Mouse (Mus musculus) forebrain, embryonic 14.5 days (tissue): ENCODE data around the gene Hist2h3b. TPM values are rescaled to one million over a fixed set of nuclear protein-coding genes. Genes with fewer than 3 reads are reported as not detected.
"Not testable (repeated sequence)": the region's sequence is repeated elsewhere in the genome, so short reads cannot be mapped to it uniquely, and the experiment has no call there.

ENCODE experiments used
- ATAC-seq: fragments of 200-750 bp; cut with Nextera tagmentation; 2 replicates; pipeline ENCODE4 v1.8.0; 2017; ENCODE audit warnings: mild to moderate bottlenecking, moderate library complexity
- DNase-seq: peaks from one replicate; pipeline ENCODE4 v3.0.0-alpha.2; 2015; ENCODE audit warnings: low spot score
- H3K27ac ChIP-seq: fragments of 300-500 bp; sonication (generic); 2 replicates; pipeline ENCODE4 v1.5.1; 2014; ENCODE audit warnings: low read depth, mild to moderate bottlenecking, control low read depth, low read length, moderate library complexity
- H3K27me3 ChIP-seq: fragments of 300-500 bp; sonication (generic); replicated peaks from 2 replicates; pipeline ENCODE4 v1.6.1; 2014; ENCODE audit warnings: low read length, control low read depth, mixed read lengths; ENCODE audit not compliant: control insufficient read depth, insufficient read depth
- H3K36me3 ChIP-seq: fragments of 300-500 bp; sonication (generic); 2 replicates; pipeline ENCODE4 v1.6.1; 2014; ENCODE audit warnings: low read length, control low read depth; ENCODE audit not compliant: control insufficient read depth, insufficient read depth
- H3K4me1 ChIP-seq: fragments of 300-500 bp; sonication (generic); 2 replicates; pipeline ENCODE4 v1.6.1; 2014; ENCODE audit warnings: antibody characterized with exemption, low read length, control low read depth; ENCODE audit not compliant: control insufficient read depth, insufficient read depth
- H3K4me2 ChIP-seq: fragments of 300-500 bp; sonication (generic); 2 replicates; pipeline ENCODE4 v1.6.1; 2014; ENCODE audit warnings: mild to moderate bottlenecking, control low read depth, low read length
- H3K4me3 ChIP-seq: fragments of 300-500 bp; sonication (generic); 2 replicates; pipeline ENCODE4 v1.5.1; 2014; ENCODE audit warnings: low read depth, low read length, control low read depth
- H3K9ac ChIP-seq: fragments of 300-500 bp; sonication (generic); 2 replicates; pipeline ENCODE4 v1.6.1; 2014; ENCODE audit warnings: mild to moderate bottlenecking, low read length, control low read depth, moderate library complexity
- H3K9me3 ChIP-seq: fragments of 300-500 bp; sonication (generic); replicated peaks from 2 replicates; pipeline ENCODE4 v1.6.1; 2016; ENCODE audit warnings: low read length, control low read depth, mixed read lengths; ENCODE audit not compliant: control insufficient read depth
- WGBS: fragments of 180-500 bp; shearing (Covaris S2); extraction: QIAGEN DNeasy Blood & Tissue Kit; methylation state at CpG from one replicate; pipeline ENCODE4 v1.1.7; 2014; 5-methylcytosine and 5-hydroxymethylcytosine counted together
- polyA plus RNA-seq: library from polyadenylated mRNA; unstranded; fragments of >200 nt; fragmentation: Nextera tagmentation; extraction: Ambion mirVana; gene quantifications from 2 replicates; pipeline ENCODE4 v1.2.1, GENCODE M21; 2014

Gene Hist2h3b
- polyA plus RNA-seq, 1 experiment from 2014 or later, result 52.1 TPM

GRCm38 (mm10) chr3:96237335-96237903 is 31.0 kb upstream of the Hist2h3b start:
- no peak for ATAC-seq
- Histone ChIP-seq H3K4me3 (peak overlapping the region; percentile 37), H3K27ac (no peak overlapping the region), H3K27me3 (no peaks in the 10 kb centered on the region), H3K4me1 (peaks cover 16% of the 10 kb centered on the region; the same call in 1 of the 2 replicates), H3K36me3 (no peaks in the 10 kb centered on the region), H3K9me3 (no peaks in the 10 kb centered on the region), H3K9ac (peak overlapping the region; percentile 74), H3K4me2 (peak overlapping the region; percentile 57)
- DNase-seq, result no peak
- WGBS, result 17% methylated on average over 7 of the region's 7 CpGs

GRCm38 (mm10) chr3:96237904-96238511 is 30.4 kb upstream of the Hist2h3b start:
- no peak for DNase-seq
- under 1% methylated on average over 12 of the region's 12 CpGs for WGBS

GRCm38 (mm10) chr3:96238954-96239793 is 29.3 kb upstream of the Hist2h3b start, which contains the start of gene Hist2h3c2:
TSS of gene Hist2h3c2 (minus strand) at chr3:96239127.
- WGBS, result 0% methylated on average over 17 of the region's 68 CpGs
- peak within 1 kb of the TSS; percentile 66 for H3K27ac ChIP-seq

More at GRCm38 (mm10) chr3:96237904-96238511, 30.4 kb upstream of the Hist2h3b start:
- H3K4me3 ChIP-seq, result peak overlapping the region; percentile 37
- H3K27me3 ChIP-seq, result no peaks in the 10 kb centered on the region
- H3K4me2 ChIP-seq, result peak overlapping the region; percentile 57
- peak overlapping the region; percentile 66 for H3K27ac ChIP-seq
- H3K36me3 ChIP-seq, result no peaks in the 10 kb centered on the region
- H3K9ac ChIP-seq, result peak overlapping the region; percentile 74
- no peaks in the 10 kb centered on the region for H3K9me3 ChIP-seq
- ATAC-seq, result no peak
- H3K4me1 ChIP-seq, result peaks cover 16% of the 10 kb centered on the region; the same call in 1 of the 2 replicates

GRCm38 (mm10) chr3:96239949-96240798 is 28.3 kb upstream of the Hist2h3b start, which contains the start of gene Hist2h2aa2:
TSS of gene Hist2h2aa2 (minus strand) at chr3:96240276.
- Histone ChIP-seq H3K27ac (peak within 1 kb of the TSS; percentile 79), H3K4me1 (peaks cover 25% of the 10 kb centered on the region; the same call in 1 of the 2 replicates), H3K4me3 (peak within 1 kb of the TSS; percentile 22), H3K4me2 (peak within 1 kb of the TSS; percentile 50), H3K9ac (peak within 1 kb of the TSS; percentile 56)
- peak; percentile 73 for DNase-seq
- not testable (repeated sequence) for H3K36me3 ChIP-seq, H3K9me3 ChIP-seq, H3K27me3 ChIP-seq
- WGBS, result 6% methylated on average over 16 of the region's 85 CpGs
- peak; percentile 86 for ATAC-seq

More at GRCm38 (mm10) chr3:96238954-96239793, 29.3 kb upstream of the Hist2h3b start, which contains the start of gene Hist2h3c2:
- H3K4me2 ChIP-seq, result peak within 1 kb of the TSS; percentile 57
- peak within 1 kb of the TSS; percentile 37 for H3K4me3 ChIP-seq
- not testable (repeated sequence) for H3K9me3 ChIP-seq, H3K36me3 ChIP-seq, DNase-seq, H3K27me3 ChIP-seq
- H3K9ac ChIP-seq, result peak within 1 kb of the TSS; percentile 74
- peak; percentile 88 for ATAC-seq
- H3K4me1 ChIP-seq, result peaks cover 20% of the 10 kb centered on the region; the same call in 1 of the 2 replicates

- no peak for DNase-seq
- H3K27me3 ChIP-seq, result no peaks in the 10 kb centered on the region
- peak overlapping the region; percentile 79 for H3K27ac ChIP-seq
- H3K36me3 ChIP-seq, result no peaks in the 10 kb centered on the region
- H3K9me3 ChIP-seq, result no peaks in the 10 kb centered on the region
- H3K4me1 ChIP-seq, result peaks cover 25% of the 10 kb centered on the region; the same call in 1 of the 2 replicates
- peak overlapping the region; percentile 19; the same call in 1 of the 2 replicates for H3K4me3 ChIP-seq
- peak overlapping the region; percentile 50 for H3K4me2 ChIP-seq
- ATAC-seq, result no peak
- 70% methylated on average over 9 of the region's 9 CpGs for WGBS
- peak overlapping the region; percentile 56 for H3K9ac ChIP-seq
Measured at GRCm38 (mm10) chr3:96240799-96241197, 27.7 kb upstream of the Hist2h3b start.

- H3K36me3 ChIP-seq, result no peaks in the 10 kb centered on the region
- H3K4me3 ChIP-seq, result no peak overlapping the region
- 80% methylated on average over 7 of the region's 7 CpGs for WGBS
- H3K4me2 ChIP-seq, result peak overlapping the region; percentile 69
- ATAC-seq (no peak), DNase-seq (no peak)
- no peaks in the 10 kb centered on the region for H3K9me3 ChIP-seq
- H3K9ac ChIP-seq, result peak overlapping the region; percentile 79; the same call in 1 of the 2 replicates
- H3K4me1 ChIP-seq, result peaks cover 17% of the 10 kb centered on the region; the same call in 1 of the 2 replicates
- peak overlapping the region; percentile 27; the same call in 1 of the 2 replicates for H3K27ac ChIP-seq
- no peaks in the 10 kb centered on the region for H3K27me3 ChIP-seq
Measured at GRCm38 (mm10) chr3:96243921-96244572, 24.4 kb upstream of the Hist2h3b start.

GRCm38 (mm10) chr3:96245003-96245886 is 23.2 kb upstream of the Hist2h3b start, which contains the start of gene Hist2h2aa1:
TSS of gene Hist2h2aa1 (plus strand) at chr3:96245497.
- Histone ChIP-seq H3K4me3 (peak within 1 kb of the TSS; percentile 43), H3K4me2 (peak within 1 kb of the TSS; percentile 69), H3K9ac (peak within 1 kb of the TSS; percentile 79), H3K4me1 (peaks cover 17% of the 10 kb centered on the region; the same call in 1 of the 2 replicates), H3K27ac (peak within 1 kb of the TSS; percentile 94)
- not testable (repeated sequence) for H3K27me3 ChIP-seq, H3K36me3 ChIP-seq, H3K9me3 ChIP-seq
- DNase-seq (peak; percentile 68), ATAC-seq (peak; percentile 90)
- 0% methylated on average over 29 of the region's 88 CpGs for WGBS
